Mouse (Mus musculus): ENCODE measurements around the gene Fam19a1.

DNA sequence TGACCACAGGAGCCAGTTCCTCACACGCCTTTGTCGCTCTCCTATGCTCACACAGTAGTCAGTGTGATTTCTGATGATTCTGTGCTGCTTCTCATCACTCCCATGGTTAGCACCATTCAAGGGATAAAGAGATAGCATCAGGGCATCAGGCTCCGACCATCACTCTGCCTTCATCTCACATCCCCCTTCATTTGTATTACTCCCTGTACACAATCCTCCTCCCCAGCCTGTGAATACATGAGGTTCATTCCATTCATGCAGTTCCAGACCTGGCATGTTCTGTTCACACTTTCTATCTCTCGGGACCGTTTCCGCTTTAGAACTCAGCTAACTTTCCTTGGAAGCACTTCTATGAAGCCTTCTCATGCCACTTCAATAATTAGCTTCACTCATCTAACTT, 259.9 kb downstream of the Fam19a1 start:
- TF ChIP-seq CTCF (IDR thresholded peaks at IDR 0.05; ENCODE audit: low read depth) (no peak), EP300 (IDR thresholded peaks at IDR 0.05; ENCODE audit: low read depth) (no peak)
